Mouse (Mus musculus): Measurements from ENCODE around the gene Cenpb. TPM values are rescaled to one million over a fixed set of nuclear protein-coding genes. Genes with fewer than 3 reads are reported as not detected.

Cenpb gene
- polyA plus RNA-seq, 1 experiment from 2014 or later = 12.0 TPM

DNA sequence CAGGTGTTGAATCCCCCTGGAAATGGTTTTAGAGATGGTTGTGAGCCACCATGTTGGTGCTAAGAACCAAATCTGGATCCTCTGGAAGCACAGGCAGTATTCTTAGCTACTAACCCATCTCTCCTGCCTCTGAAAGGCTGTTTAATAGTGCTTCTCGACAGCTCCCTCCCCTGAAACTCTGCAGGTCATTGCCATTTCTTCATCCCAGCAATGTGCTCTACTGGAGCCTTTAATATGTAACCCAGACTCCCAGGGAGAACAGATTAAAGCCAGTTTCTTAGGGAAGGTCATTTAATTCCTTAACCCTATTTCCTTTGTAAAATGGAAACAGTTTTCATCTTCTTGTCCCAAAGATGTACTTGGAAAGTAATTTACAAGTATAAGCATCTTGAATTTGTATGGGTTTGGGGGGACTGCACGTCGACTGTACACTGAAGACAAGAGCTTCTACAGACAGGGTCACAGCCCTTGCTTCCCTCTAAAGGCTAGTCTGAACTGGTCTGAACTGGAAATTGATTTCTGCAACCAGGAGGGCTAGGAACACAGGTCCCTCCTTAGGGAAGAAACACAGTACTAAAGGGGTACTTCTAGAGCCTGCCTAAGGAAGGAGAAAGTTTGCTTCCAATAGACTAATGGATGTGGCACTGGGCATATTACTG lies 4.5 kb downstream of the Cenpb start:
- Histone ChIP-seq H3K36me3 (peaks cover 14% of the 10 kb centered on the region), H3K4me1 (peaks cover 62% of the 10 kb centered on the region), H3K27me3 (peaks cover 34% of the 10 kb centered on the region), H3K9ac (no peak overlapping the region), H3K27ac (no peak overlapping the region), H3K4me3 (no peak overlapping the region), H3K9me3 (no peaks in the 10 kb centered on the region), H3K4me2 (no peak overlapping the region)
- WGBS = 73% methylated on average over 3 of the region's 3 CpGs
- no peak for ATAC-seq (ENCODE audit: insufficient number of reproducible peaks, low FRiP score, low TSS enrichment, low read depth)

GRCm38 (mm10) chr2:131174700-131175099 lies 5.2 kb downstream of the Cenpb start:
- Histone ChIP-seq H3K4me1 (peaks cover 58% of the 10 kb centered on the region), H3K27me3 (peaks cover 41% of the 10 kb centered on the region), H3K4me2 (peak overlapping the region; percentile 83), H3K4me3 (peak overlapping the region; percentile 39), H3K9me3 (no peaks in the 10 kb centered on the region), H3K9ac (no peak overlapping the region; the same call in 1 of the 2 replicates), H3K27ac (no peak overlapping the region), H3K36me3 (peaks cover 14% of the 10 kb centered on the region)
- ATAC-seq (ENCODE audit: insufficient number of reproducible peaks, low FRiP score, low TSS enrichment, low read depth) = no peak
- WGBS = 8% methylated on average over 11 of the region's 11 CpGs

- H3K4me1 ChIP-seq = peaks cover 36% of the 10 kb centered on the region
- H3K4me2 ChIP-seq = no peak overlapping the region
- H3K36me3 ChIP-seq = peaks cover 5% of the 10 kb centered on the region
- H3K9me3 ChIP-seq = no peaks in the 10 kb centered on the region
- H3K4me3 ChIP-seq = no peak overlapping the region
- no peak overlapping the region for H3K27ac ChIP-seq
- 54% methylated on average over 9 of the region's 9 CpGs for WGBS
- H3K27me3 ChIP-seq = peaks cover 43% of the 10 kb centered on the region
- H3K9ac ChIP-seq = no peak overlapping the region
- ATAC-seq (ENCODE audit: insufficient number of reproducible peaks, low FRiP score, low TSS enrichment, low read depth) = no peak
Observed at GRCm38 (mm10) chr2:131172322-131172721, 7.5 kb downstream of the Cenpb start.

- Histone ChIP-seq H3K4me3 (peak overlapping the region; percentile 26), H3K27ac (no peak overlapping the region), H3K9me3 (no peaks in the 10 kb centered on the region), H3K4me2 (peak overlapping the region; percentile 40), H3K27me3 (peaks cover 43% of the 10 kb centered on the region), H3K9ac (peak overlapping the region; percentile 2; the same call in 1 of the 2 replicates), H3K4me1 (peaks cover 29% of the 10 kb centered on the region), H3K36me3 (no peaks in the 10 kb centered on the region; the same call in 1 of the 2 replicates)
- WGBS = 8% methylated on average over 42 of the region's 43 CpGs
- ATAC-seq (ENCODE audit: insufficient number of reproducible peaks, low FRiP score, low TSS enrichment, low read depth) = no peak
Observed at GRCm38 (mm10) chr2:131171401-131172104, 8.3 kb downstream of the Cenpb start.

GRCm38 (mm10) chr2:131170936-131171335 lies 8.9 kb downstream of the Cenpb start:
- 16% methylated on average over 9 of the region's 9 CpGs for WGBS
- Histone ChIP-seq H3K9ac (no peak overlapping the region; the same call in 1 of the 2 replicates), H3K4me3 (peak overlapping the region; percentile 26), H3K36me3 (no peaks in the 10 kb centered on the region), H3K4me2 (peak overlapping the region; percentile 40), H3K27me3 (peaks cover 43% of the 10 kb centered on the region), H3K4me1 (peaks cover 23% of the 10 kb centered on the region), H3K27ac (no peak overlapping the region), H3K9me3 (no peaks in the 10 kb centered on the region)
- no peak for ATAC-seq (ENCODE audit: insufficient number of reproducible peaks, low FRiP score, low TSS enrichment, low read depth)

DNA sequence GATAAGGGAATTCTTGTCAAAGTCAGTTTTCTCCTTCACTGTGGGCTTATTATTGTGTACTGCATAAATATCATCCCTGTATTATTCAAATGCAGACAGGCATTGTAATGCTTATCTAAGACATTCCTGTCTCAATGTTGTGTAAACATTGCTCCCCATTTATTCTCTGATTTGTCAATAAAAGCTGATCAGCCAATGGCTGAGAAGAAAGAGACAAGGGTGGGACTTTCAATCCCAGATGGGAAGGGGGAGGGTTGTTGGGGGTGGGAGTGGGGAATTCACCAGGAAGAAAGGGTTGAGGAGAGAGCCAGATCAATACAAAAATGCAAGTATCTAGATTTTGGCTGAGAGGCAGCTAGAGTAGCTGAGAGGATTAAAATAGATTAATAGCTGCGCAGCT lies 11.0 kb downstream of the Cenpb start:
- peaks cover 43% of the 10 kb centered on the region for H3K27me3 ChIP-seq
- no peaks in the 10 kb centered on the region for H3K36me3 ChIP-seq
- no peak overlapping the region for H3K9ac ChIP-seq
- no peak for ATAC-seq (ENCODE audit: insufficient number of reproducible peaks, low FRiP score, low TSS enrichment, low read depth)
- H3K9me3 ChIP-seq = no peaks in the 10 kb centered on the region
- H3K4me3 ChIP-seq = no peak overlapping the region
- H3K27ac ChIP-seq = no peak overlapping the region
- H3K4me2 ChIP-seq = no peak overlapping the region
- peaks cover 11% of the 10 kb centered on the region for H3K4me1 ChIP-seq
- WGBS = 82% methylated on average over 1 of the region's 1 CpGs

- no peak overlapping the region for H3K9ac ChIP-seq
- ATAC-seq (ENCODE audit: insufficient number of reproducible peaks, low FRiP score, low TSS enrichment, low read depth) = no peak
- peaks cover 13% of the 10 kb centered on the region for H3K4me1 ChIP-seq
- no peak overlapping the region for H3K4me3 ChIP-seq
- WGBS = 82% methylated on average over 6 of the region's 6 CpGs
- H3K4me2 ChIP-seq = no peak overlapping the region
- H3K27me3 ChIP-seq = peaks cover 34% of the 10 kb centered on the region
- H3K36me3 ChIP-seq = no peaks in the 10 kb centered on the region
- no peaks in the 10 kb centered on the region for H3K9me3 ChIP-seq
- H3K27ac ChIP-seq = no peak overlapping the region
Observed at GRCm38 (mm10) chr2:131167984-131168383, 11.9 kb downstream of the Cenpb start.

- H3K9me3 ChIP-seq = no peaks in the 10 kb centered on the region
- peaks cover 6% of the 10 kb centered on the region; the same call in 1 of the 2 replicates for H3K4me1 ChIP-seq
- peaks cover 16% of the 10 kb centered on the region for H3K27me3 ChIP-seq
- H3K27ac ChIP-seq = no peak overlapping the region
- no peaks in the 10 kb centered on the region for H3K36me3 ChIP-seq
- H3K4me3 ChIP-seq = no peak overlapping the region
- H3K9ac ChIP-seq = no peak overlapping the region
- ATAC-seq (ENCODE audit: insufficient number of reproducible peaks, low FRiP score, low TSS enrichment, low read depth) = no peak
- H3K4me2 ChIP-seq = no peak overlapping the region
- WGBS = 87% methylated on average over 2 of the region's 2 CpGs
Observed at GRCm38 (mm10) chr2:131166172-131166571, 13.7 kb downstream of the Cenpb start.

DNA sequence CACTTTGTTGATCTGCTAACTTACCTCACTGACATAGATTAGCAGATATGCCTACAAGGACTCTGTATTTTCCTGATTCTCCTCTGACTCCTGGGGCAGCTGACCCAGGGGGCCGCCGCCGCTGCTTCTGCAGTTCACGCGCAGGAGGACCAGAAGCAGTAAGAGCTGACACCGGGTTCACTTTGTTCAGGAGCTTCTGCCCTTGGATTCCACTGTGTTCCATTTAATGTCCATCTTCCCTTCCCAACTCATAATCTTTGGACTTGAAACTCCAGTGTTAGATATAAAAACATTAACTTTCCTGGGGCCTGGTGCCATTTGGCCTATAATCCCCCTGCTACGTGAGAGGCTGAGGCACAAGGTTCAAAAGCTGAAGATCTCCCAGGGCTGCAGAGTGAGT lies 15.9 kb downstream of the Cenpb start:
- Histone ChIP-seq H3K4me3 (no peak overlapping the region), H3K9me3 (no peaks in the 10 kb centered on the region), H3K4me2 (no peak overlapping the region), H3K4me1 (peaks cover 6% of the 10 kb centered on the region), H3K27ac (no peak overlapping the region), H3K27me3 (no peaks in the 10 kb centered on the region), H3K36me3 (no peaks in the 10 kb centered on the region), H3K9ac (no peak overlapping the region)
- no peak for ATAC-seq (ENCODE audit: insufficient number of reproducible peaks, low FRiP score, low TSS enrichment, low read depth)
- WGBS = 59% methylated on average over 7 of the region's 7 CpGs

GRCm38 (mm10) chr2:131160671-131161111 lies 19.2 kb downstream of the Cenpb start:
- Histone ChIP-seq H3K36me3 (no peaks in the 10 kb centered on the region), H3K27me3 (no peaks in the 10 kb centered on the region), H3K9ac (peak overlapping the region; percentile 68), H3K9me3 (no peaks in the 10 kb centered on the region), H3K4me3 (peak overlapping the region; percentile 71), H3K4me1 (peaks cover 18% of the 10 kb centered on the region), H3K27ac (peak overlapping the region; percentile 89), H3K4me2 (peak overlapping the region; percentile 86)
- WGBS = 1% methylated on average over 17 of the region's 17 CpGs
- ATAC-seq (ENCODE audit: insufficient number of reproducible peaks, low FRiP score, low TSS enrichment, low read depth) = no peak

DNA sequence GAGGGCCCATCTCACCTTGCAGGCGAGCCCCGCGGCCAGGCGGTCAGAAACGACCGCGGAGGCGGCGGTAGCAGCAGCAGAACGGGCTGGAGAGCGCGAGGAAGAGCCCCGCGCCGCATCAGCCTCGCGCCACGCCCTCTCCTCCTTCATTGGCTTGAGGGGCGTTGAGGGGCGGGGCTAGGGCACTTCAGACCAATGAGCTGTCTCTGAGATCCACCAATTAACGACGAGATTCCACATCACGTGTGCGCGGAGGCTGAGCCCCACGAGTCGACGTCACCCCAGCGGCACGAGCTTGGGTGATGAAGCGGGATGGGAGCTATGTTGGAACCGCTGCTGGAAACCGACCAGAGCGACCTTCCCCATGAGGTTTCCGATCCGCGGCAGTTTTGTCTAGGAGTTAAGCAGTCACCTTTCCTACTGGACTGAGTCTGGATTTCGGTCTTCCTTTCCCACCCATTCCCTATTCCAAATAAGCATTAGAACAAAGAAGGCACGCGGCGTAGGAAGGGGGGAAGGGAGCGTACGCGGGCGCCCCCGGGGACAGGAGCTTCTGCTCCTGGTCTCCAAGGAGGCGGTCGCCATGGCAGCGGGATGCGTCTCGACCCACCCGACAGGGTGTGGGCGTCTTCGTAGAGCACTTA lies 19.8 kb downstream of the Cenpb start, which contains the start of gene 1700037H04Rik:
1700037H04Rik (minus strand) TSS at position 144 of the 644 bp plus-strand sequence.
- no peaks in the 10 kb centered on the region for H3K9me3 ChIP-seq
- under 1% methylated on average over 54 of the region's 54 CpGs for WGBS
- ATAC-seq (ENCODE audit: insufficient number of reproducible peaks, low FRiP score, low TSS enrichment, low read depth) = peak; percentile 98
- peak within 1 kb of the TSS; percentile 68 for H3K9ac ChIP-seq
- H3K4me3 ChIP-seq = peak within 1 kb of the TSS; percentile 71
- peak within 1 kb of the TSS; percentile 89 for H3K27ac ChIP-seq
- peak within 1 kb of the TSS; percentile 86 for H3K4me2 ChIP-seq
- H3K4me1 ChIP-seq = peaks cover 18% of the 10 kb centered on the region
- H3K36me3 ChIP-seq = no peaks in the 10 kb centered on the region
- H3K27me3 ChIP-seq = no peaks in the 10 kb centered on the region

- Histone ChIP-seq H3K9ac (peak overlapping the region; percentile 57), H3K36me3 (no peaks in the 10 kb centered on the region), H3K4me3 (peak overlapping the region; percentile 71), H3K9me3 (no peaks in the 10 kb centered on the region), H3K27me3 (no peaks in the 10 kb centered on the region), H3K27ac (peak overlapping the region; percentile 74; the same call in 1 of the 2 replicates), H3K4me1 (peaks cover 18% of the 10 kb centered on the region), H3K4me2 (peak overlapping the region; percentile 86)
- peak; percentile 20 for ATAC-seq (ENCODE audit: insufficient number of reproducible peaks, low FRiP score, low TSS enrichment, low read depth)
- under 1% methylated on average over 18 of the region's 18 CpGs for WGBS
Observed at GRCm38 (mm10) chr2:131159491-131159910, 20.4 kb downstream of the Cenpb start.
